Mouse (Mus musculus): ENCODE results near the gene Fcgr4.

DNA sequence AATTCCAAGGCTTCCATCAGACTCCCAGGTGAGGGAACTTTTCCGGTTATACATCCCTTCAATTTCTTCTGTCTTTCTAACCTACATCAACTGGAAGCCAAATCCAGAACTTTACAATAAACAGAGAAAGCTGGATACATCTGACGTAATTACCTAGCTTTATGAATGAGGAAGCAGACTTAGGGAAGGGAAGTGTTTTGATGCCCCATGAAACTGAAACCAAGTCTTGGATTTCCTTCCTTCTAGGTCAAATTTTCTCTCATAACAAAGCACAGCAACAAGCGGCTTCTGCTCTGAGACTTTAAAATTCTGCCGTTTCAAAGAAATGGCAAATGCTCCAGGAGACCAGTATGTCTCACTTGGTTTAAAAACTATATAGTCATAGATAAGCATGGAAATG, 12.4 kb upstream of the Fcgr4 start:
- no peak for TF ChIP-seq CTCF (IDR thresholded peaks at IDR 0.05; ENCODE audit: low read depth, low read length)
- no peak for TF ChIP-seq POLR2A (IDR thresholded peaks at IDR 0.05; ENCODE audit: borderline replicate concordance, low read depth, low read length)
